Mouse (Mus musculus) liver, postnatal 0 days (tissue): ENCODE results near the gene Klhdc1.

Experiments used
- CTCF ChIP-seq: sonication (generic); IDR thresholded peaks from 2 replicates; pipeline ENCODE4 v1.5.1; 2016; ENCODE audit warnings: antibody characterized with exemption, low read depth
- EP300 ChIP-seq: IDR thresholded peaks from 2 replicates; pipeline ENCODE4 v1.6.1; 2016; ENCODE audit warnings: antibody characterized with exemption, low read depth, mild to moderate bottlenecking

DNA sequence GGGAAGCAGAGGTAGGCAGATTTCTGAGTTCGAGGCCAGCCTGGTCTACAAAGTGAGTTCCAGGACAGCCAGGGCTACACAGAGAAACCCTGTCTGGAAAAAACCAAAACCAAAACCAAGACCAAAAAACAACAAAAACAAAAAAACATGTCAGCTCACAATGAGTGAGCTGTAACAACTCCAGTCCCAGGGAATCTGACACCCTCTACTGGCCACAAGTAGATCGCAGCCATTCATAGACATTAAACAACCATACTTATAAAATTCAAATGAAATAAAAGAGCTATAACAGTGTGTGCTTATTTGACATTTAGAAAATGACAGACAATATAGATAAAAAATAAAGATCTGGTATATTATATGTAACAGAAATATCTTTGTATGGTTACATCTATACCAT, 92.6 kb downstream of the Klhdc1 start:
- TF ChIP-seq CTCF (peak; percentile 81), EP300 (no peak)
